Mouse (Mus musculus) forebrain, embryonic 14.5 days (tissue): ENCODE results near the gene Tiam1. TPM values are rescaled to one million over a fixed set of nuclear protein-coding genes. Genes with fewer than 3 reads are reported as not detected.
A peak's percentile ranks its signal among the peaks of the same experiment; 100 is the strongest.

ENCODE experiments used
- ATAC-seq: fragments of 200-750 bp; cut with Nextera tagmentation; 2 replicates; pipeline ENCODE4 v1.8.0; 2017; ENCODE audit warnings: mild to moderate bottlenecking, moderate library complexity
- DNase-seq: peaks from one replicate; pipeline ENCODE4 v3.0.0-alpha.2; 2015; ENCODE audit warnings: low spot score
- H3K27ac ChIP-seq: fragments of 300-500 bp; sonication (generic); 2 replicates; pipeline ENCODE4 v1.5.1; 2014; ENCODE audit warnings: low read depth, mild to moderate bottlenecking, control low read depth, low read length, moderate library complexity
- H3K27me3 ChIP-seq: fragments of 300-500 bp; sonication (generic); replicated peaks from 2 replicates; pipeline ENCODE4 v1.6.1; 2014; ENCODE audit warnings: low read length, control low read depth, mixed read lengths; ENCODE audit not compliant: control insufficient read depth, insufficient read depth
- H3K36me3 ChIP-seq: fragments of 300-500 bp; sonication (generic); 2 replicates; pipeline ENCODE4 v1.6.1; 2014; ENCODE audit warnings: low read length, control low read depth; ENCODE audit not compliant: control insufficient read depth, insufficient read depth
- H3K4me1 ChIP-seq: fragments of 300-500 bp; sonication (generic); 2 replicates; pipeline ENCODE4 v1.6.1; 2014; ENCODE audit warnings: antibody characterized with exemption, low read length, control low read depth; ENCODE audit not compliant: control insufficient read depth, insufficient read depth
- H3K4me2 ChIP-seq: fragments of 300-500 bp; sonication (generic); 2 replicates; pipeline ENCODE4 v1.6.1; 2014; ENCODE audit warnings: mild to moderate bottlenecking, control low read depth, low read length
- H3K4me3 ChIP-seq: fragments of 300-500 bp; sonication (generic); 2 replicates; pipeline ENCODE4 v1.5.1; 2014; ENCODE audit warnings: low read depth, low read length, control low read depth
- H3K9ac ChIP-seq: fragments of 300-500 bp; sonication (generic); 2 replicates; pipeline ENCODE4 v1.6.1; 2014; ENCODE audit warnings: mild to moderate bottlenecking, low read length, control low read depth, moderate library complexity
- H3K9me3 ChIP-seq: fragments of 300-500 bp; sonication (generic); replicated peaks from 2 replicates; pipeline ENCODE4 v1.6.1; 2016; ENCODE audit warnings: low read length, control low read depth, mixed read lengths; ENCODE audit not compliant: control insufficient read depth
- WGBS: fragments of 180-500 bp; shearing (Covaris S2); extraction: QIAGEN DNeasy Blood & Tissue Kit; methylation state at CpG from one replicate; pipeline ENCODE4 v1.1.7; 2014; 5-methylcytosine and 5-hydroxymethylcytosine counted together
- polyA plus RNA-seq: library from polyadenylated mRNA; unstranded; fragments of >200 nt; fragmentation: Nextera tagmentation; extraction: Ambion mirVana; gene quantifications from 2 replicates; pipeline ENCODE4 v1.2.1, GENCODE M21; 2014

Gene Tiam1
- polyA plus RNA-seq, 1 experiment from 2014 or later: 22.4 TPM

DNA sequence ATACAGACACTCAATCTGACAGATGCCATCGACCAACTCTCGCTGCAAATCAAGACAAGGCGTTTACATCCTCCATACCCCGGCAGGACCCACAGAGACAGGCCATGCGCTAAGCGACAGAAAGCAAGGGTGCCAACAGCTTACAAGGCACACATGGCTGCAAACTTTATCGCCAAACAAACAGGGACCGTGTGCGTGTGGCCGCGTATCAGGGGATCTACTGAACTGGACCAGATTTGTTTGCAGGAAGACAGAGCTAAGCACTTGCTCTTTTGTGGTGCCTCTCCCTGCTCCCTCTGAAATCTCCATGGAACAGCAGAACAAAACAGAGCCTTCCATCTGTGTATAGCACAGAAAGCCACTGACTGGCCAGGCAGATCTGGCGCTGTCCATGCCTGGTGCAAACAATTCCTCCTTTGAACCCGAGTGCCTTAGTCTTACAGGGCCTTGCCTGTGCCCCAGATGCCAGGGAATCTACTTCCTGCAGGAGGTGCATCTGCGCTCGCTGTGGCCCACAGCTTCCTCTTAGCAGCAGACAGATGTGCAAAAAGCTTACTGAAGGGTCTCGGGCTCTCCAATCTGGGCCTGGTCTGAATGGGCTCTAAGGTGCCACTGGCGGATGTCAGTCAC lies 316.0 kb downstream of the Tiam1 start:
- 80% methylated on average over 17 of the region's 17 CpGs for WGBS
- Histone ChIP-seq H3K36me3 (0 out of 2 replicates have a peak, but pooled peaks cover 3% of the 10 kb centered on the region), H3K4me1 (no peaks in the 10 kb centered on the region), H3K9ac (no peak overlapping the region), H3K9me3 (no peaks in the 10 kb centered on the region), H3K4me3 (no peak overlapping the region), H3K27ac (no peak overlapping the region), H3K27me3 (no peaks in the 10 kb centered on the region), H3K4me2 (no peak overlapping the region)
- ATAC-seq (no peak), DNase-seq (no peak)

- no peak overlapping the region for H3K4me3 ChIP-seq
- H3K4me2 ChIP-seq: no peak overlapping the region
- 81% methylated on average over 12 of the region's 12 CpGs for WGBS
- DNase-seq (no peak), ATAC-seq (no peak)
- H3K36me3 ChIP-seq: 0 out of 2 replicates have a peak, but pooled peaks cover 1% of the 10 kb centered on the region
- H3K27ac ChIP-seq: no peak overlapping the region
- H3K4me1 ChIP-seq: no peaks in the 10 kb centered on the region
- no peaks in the 10 kb centered on the region for H3K27me3 ChIP-seq
- no peaks in the 10 kb centered on the region for H3K9me3 ChIP-seq
- no peak overlapping the region for H3K9ac ChIP-seq
These were observed 317.7 kb downstream of the Tiam1 start for GRCm38 (mm10) chr16:89825875-89826274.

DNA sequence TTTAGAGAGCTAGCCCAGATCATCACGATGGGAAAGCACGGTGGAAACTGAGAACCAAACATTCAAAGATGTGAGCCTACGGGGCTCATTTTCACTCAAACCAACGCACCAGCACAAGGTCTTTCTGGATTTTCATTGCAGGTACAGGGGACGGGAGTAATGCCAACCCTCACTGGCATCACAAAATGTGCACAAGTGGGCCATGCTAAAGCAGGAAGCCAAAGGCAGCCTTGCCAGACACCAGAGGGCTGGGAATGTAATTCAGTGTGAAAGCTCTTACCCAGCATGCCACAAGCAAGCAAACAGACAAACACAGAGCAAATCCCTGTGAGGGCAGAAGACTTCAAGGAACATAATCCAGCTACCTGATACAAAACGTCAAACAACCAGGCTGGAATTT lies 320.7 kb downstream of the Tiam1 start:
- Histone ChIP-seq H3K4me1 (peaks cover 9% of the 10 kb centered on the region; the same call in 1 of the 2 replicates), H3K36me3 (0 out of 2 replicates have a peak, but pooled peaks cover 3% of the 10 kb centered on the region), H3K4me2 (no peak overlapping the region), H3K27me3 (0 out of 2 replicates have a peak, but pooled peaks cover 6% of the 10 kb centered on the region), H3K9me3 (no peaks in the 10 kb centered on the region), H3K27ac (no peak overlapping the region), H3K9ac (no peak overlapping the region), H3K4me3 (no peak overlapping the region)
- 82% methylated on average over 6 of the region's 6 CpGs for WGBS
- ATAC-seq (no peak), DNase-seq (no peak)

GRCm38 (mm10) chr16:89818661-89819060 lies 324.9 kb downstream of the Tiam1 start:
- ATAC-seq: no peak
- Histone ChIP-seq H3K27me3 (0 out of 2 replicates have a peak, but pooled peaks cover 6% of the 10 kb centered on the region), H3K4me3 (0 out of 2 replicates have a peak overlapping the region, but pooled peaks have one; percentile 34), H3K27ac (no peak overlapping the region), H3K4me2 (peak overlapping the region; percentile 79), H3K36me3 (0 out of 2 replicates have a peak, but pooled peaks cover 3% of the 10 kb centered on the region), H3K4me1 (peaks cover 17% of the 10 kb centered on the region; the same call in 1 of the 2 replicates), H3K9me3 (no peaks in the 10 kb centered on the region), H3K9ac (no peak overlapping the region)
- no peak for DNase-seq
- 27% methylated on average over 4 of the region's 4 CpGs for WGBS

- H3K4me3 ChIP-seq: peak overlapping the region; percentile 34
- peak overlapping the region; percentile 79 for H3K4me2 ChIP-seq
- 0 out of 2 replicates have a peak, but pooled peaks cover 6% of the 10 kb centered on the region for H3K27me3 ChIP-seq
- WGBS: 3% methylated on average over 38 of the region's 38 CpGs
- no peak overlapping the region for H3K27ac ChIP-seq
- peak overlapping the region; percentile 55 for H3K9ac ChIP-seq
- DNase-seq (peak; percentile 42), ATAC-seq (peak; percentile 63)
- no peaks in the 10 kb centered on the region for H3K9me3 ChIP-seq
- peaks cover 17% of the 10 kb centered on the region; the same call in 1 of the 2 replicates for H3K4me1 ChIP-seq
- H3K36me3 ChIP-seq: 0 out of 2 replicates have a peak, but pooled peaks cover 3% of the 10 kb centered on the region
These were observed 325.5 kb downstream of the Tiam1 start for GRCm38 (mm10) chr16:89817861-89818630.

DNA sequence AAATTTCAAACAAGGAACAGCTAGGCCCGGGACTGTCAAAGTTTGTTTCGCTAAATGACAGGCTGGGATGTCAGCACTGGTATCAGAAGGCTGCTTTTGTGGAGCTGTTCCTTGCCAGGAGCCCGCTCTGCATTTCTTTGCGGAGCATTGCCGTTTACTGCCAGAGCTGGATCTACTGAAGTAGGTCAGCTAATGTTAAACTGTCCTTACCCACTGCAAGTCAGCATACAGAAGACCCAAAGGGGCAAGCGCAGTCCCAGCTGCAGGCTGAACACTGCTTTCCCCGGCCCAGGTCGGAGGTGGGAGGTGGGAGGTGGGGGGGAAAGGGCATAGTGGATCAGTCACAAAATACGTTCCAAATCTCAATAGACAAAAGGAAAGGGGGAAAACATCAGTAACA lies 326.3 kb downstream of the Tiam1 start:
- Histone ChIP-seq H3K4me1 (peaks cover 17% of the 10 kb centered on the region; the same call in 1 of the 2 replicates), H3K4me2 (peak overlapping the region; percentile 79), H3K27me3 (0 out of 2 replicates have a peak, but pooled peaks cover 6% of the 10 kb centered on the region), H3K9ac (no peak overlapping the region; the same call in 1 of the 2 replicates), H3K36me3 (0 out of 2 replicates have a peak, but pooled peaks cover 3% of the 10 kb centered on the region), H3K27ac (no peak overlapping the region), H3K9me3 (no peaks in the 10 kb centered on the region), H3K4me3 (peak overlapping the region; percentile 34; the same call in 1 of the 2 replicates)
- ATAC-seq (no peak; the same call in 1 of the 2 replicates), DNase-seq (no peak)
- WGBS: 4% methylated on average over 9 of the region's 9 CpGs

GRCm38 (mm10) chr16:89816506-89817172 lies 326.9 kb downstream of the Tiam1 start:
- Histone ChIP-seq H3K9ac (no peak overlapping the region), H3K4me3 (no peak overlapping the region), H3K27me3 (0 out of 2 replicates have a peak, but pooled peaks cover 6% of the 10 kb centered on the region), H3K4me1 (peaks cover 17% of the 10 kb centered on the region; the same call in 1 of the 2 replicates), H3K9me3 (no peaks in the 10 kb centered on the region), H3K4me2 (peak overlapping the region; percentile 79; the same call in 1 of the 2 replicates), H3K27ac (no peak overlapping the region), H3K36me3 (peaks cover 9% of the 10 kb centered on the region; the same call in 1 of the 2 replicates)
- ATAC-seq (no peak), DNase-seq (peak; percentile 41)
- WGBS: 25% methylated on average over 13 of the region's 13 CpGs

- no peak overlapping the region for H3K27ac ChIP-seq
- 0 out of 2 replicates have a peak, but pooled peaks cover 3% of the 10 kb centered on the region for H3K27me3 ChIP-seq
- peaks cover 24% of the 10 kb centered on the region for H3K36me3 ChIP-seq
- no peak overlapping the region for H3K4me2 ChIP-seq
- 58% methylated on average over 9 of the region's 9 CpGs for WGBS
- no peaks in the 10 kb centered on the region for H3K9me3 ChIP-seq
- ATAC-seq: no peak
- no peak overlapping the region for H3K4me3 ChIP-seq
- H3K9ac ChIP-seq: no peak overlapping the region
- H3K4me1 ChIP-seq: peaks cover 15% of the 10 kb centered on the region; the same call in 1 of the 2 replicates
- DNase-seq: no peak
These were observed 330.0 kb downstream of the Tiam1 start for GRCm38 (mm10) chr16:89813536-89813935.
